Mouse (Mus musculus) stomach, postnatal 0 days (tissue): Measurements from ENCODE around the gene Ndufb4.

Experiments
- CTCF ChIP-seq: IDR thresholded peaks from 2 replicates; pipeline ENCODE4 v1.5.1; 2016; ENCODE audit warnings: antibody characterized with exemption, low read depth, mild to moderate bottlenecking, moderate library complexity
- EP300 ChIP-seq: optimal IDR thresholded peaks from 2 replicates; pipeline ENCODE3; 2016; ENCODE audit warnings: antibody characterized with exemption

GRCm38 (mm10) chr16:37634578-37634977 is 19.7 kb downstream of the Ndufb4 start:
- no peak for TF ChIP-seq EP300
- TF ChIP-seq CTCF: no peak
